Mouse (Mus musculus) embryonic facial prominence, embryonic 15.5 days (tissue): ENCODE results near the gene N4bp2l2. TPM values are rescaled to one million over a fixed set of nuclear protein-coding genes. Genes with fewer than 3 reads are reported as not detected.
"Not testable (repeated sequence)": the region's sequence is repeated elsewhere in the genome, so short reads cannot be mapped to it uniquely, and the experiment has no call there.

Source experiments
- ATAC-seq: fragments of 200-750 bp; cut with Nextera tagmentation; 2 replicates; pipeline ENCODE4 v1.8.0; 2017; ENCODE audit warnings: low read depth, moderate TSS enrichment; ENCODE audit not compliant: insufficient number of reproducible peaks, low FRiP score, low TSS enrichment
- H3K27ac ChIP-seq: fragments of 300-500 bp; sonication (generic); replicated peaks from 2 replicates; pipeline ENCODE4 v1.5.1; 2015; ENCODE audit warnings: mild to moderate bottlenecking, inconsistent platforms
- H3K27me3 ChIP-seq: fragments of 300-500 bp; sonication (generic); 2 replicates; pipeline ENCODE4 v1.6.1; 2015; ENCODE audit warnings: inconsistent platforms
- H3K36me3 ChIP-seq: fragments of 300-500 bp; sonication (generic); 2 replicates; pipeline ENCODE4 v1.6.1; 2015; ENCODE audit warnings: mild to moderate bottlenecking, inconsistent platforms
- H3K4me1 ChIP-seq: fragments of 300-500 bp; sonication (generic); 2 replicates; pipeline ENCODE4 v1.6.1; 2015; ENCODE audit warnings: inconsistent platforms
- H3K4me2 ChIP-seq: fragments of 300-500 bp; sonication (generic); replicated peaks from 2 replicates; pipeline ENCODE4 v1.6.1; 2015; ENCODE audit warnings: mild to moderate bottlenecking, inconsistent platforms
- H3K4me3 ChIP-seq: fragments of 300-500 bp; sonication (generic); replicated peaks from 2 replicates; pipeline ENCODE4 v1.5.1; 2015; ENCODE audit warnings: mild to moderate bottlenecking, inconsistent platforms
- H3K9ac ChIP-seq: fragments of 300-500 bp; sonication (generic); 2 replicates; pipeline ENCODE4 v1.6.1; 2015; ENCODE audit warnings: inconsistent platforms
- H3K9me3 ChIP-seq: fragments of 300-500 bp; sonication (generic); replicated peaks from 2 replicates; pipeline ENCODE4 v1.6.1; 2016; ENCODE audit warnings: inconsistent platforms
- WGBS: fragments of 180-500 bp; shearing (Covaris S2); methylation state at CpG from one replicate; pipeline ENCODE4 v1.1.7; 2015; 5-methylcytosine and 5-hydroxymethylcytosine counted together
- polyA plus RNA-seq: library from polyadenylated mRNA; unstranded; fragments of >200 nt; fragmentation: Nextera tagmentation; extraction: Ambion mirVana; gene quantifications from 2 replicates; pipeline ENCODE4 v1.2.1, GENCODE M21; 2015

Gene N4bp2l2
- polyA plus RNA-seq, 1 experiment from 2014 or later: 41.4 TPM

DNA sequence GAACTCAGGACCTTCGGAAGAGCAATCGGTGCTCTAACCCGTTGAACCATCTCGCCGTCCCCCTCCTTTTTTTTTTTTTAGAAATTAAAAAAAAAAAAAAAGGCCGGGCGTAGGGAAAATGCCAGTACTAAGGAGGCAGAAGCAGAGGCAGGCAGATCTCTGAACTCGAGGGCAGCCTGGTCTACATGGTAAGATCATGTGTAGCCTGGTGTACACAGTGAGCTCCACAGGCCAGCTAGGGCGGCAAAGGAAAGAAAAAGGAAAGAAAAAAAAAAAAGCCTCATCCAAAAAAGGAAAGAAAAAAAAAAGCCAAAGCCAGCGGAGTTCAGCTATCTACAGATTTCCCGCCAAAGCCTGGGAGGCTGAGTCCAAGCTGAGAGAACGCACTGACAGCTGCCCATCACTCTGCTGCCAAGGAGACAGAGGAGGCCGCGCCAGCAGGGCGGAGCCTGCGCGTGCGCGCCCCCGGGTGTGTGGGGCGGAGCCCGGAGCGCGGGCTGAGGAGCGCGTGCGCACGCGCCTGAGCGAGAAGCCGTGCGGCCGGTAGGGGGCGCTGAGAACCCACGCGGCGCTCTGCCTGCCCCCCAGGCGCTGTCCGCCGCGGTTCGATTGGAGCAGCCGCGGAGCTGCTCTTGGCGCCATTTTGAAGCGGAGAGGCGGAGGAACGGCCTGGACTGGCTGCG is 7.3 kb upstream of the N4bp2l2 start, which contains the start of gene Pds5b:
Gene Pds5b, plus strand, starts transcription at position 587 of the 683 bp plus-strand sequence.
- Histone ChIP-seq H3K4me2 (peak within 1 kb of the TSS; percentile 58), H3K27me3 (no peaks in the 10 kb centered on the region), H3K4me1 (peaks cover 5% of the 10 kb centered on the region), H3K4me3 (peak within 1 kb of the TSS; percentile 89), H3K9me3 (no peaks in the 10 kb centered on the region), H3K36me3 (no peaks in the 10 kb centered on the region), H3K27ac (peak within 1 kb of the TSS; percentile 95), H3K9ac (peak within 1 kb of the TSS; percentile 88)
- 14% methylated on average over 47 of the region's 49 CpGs for WGBS
- peak; percentile 96 for ATAC-seq

DNA sequence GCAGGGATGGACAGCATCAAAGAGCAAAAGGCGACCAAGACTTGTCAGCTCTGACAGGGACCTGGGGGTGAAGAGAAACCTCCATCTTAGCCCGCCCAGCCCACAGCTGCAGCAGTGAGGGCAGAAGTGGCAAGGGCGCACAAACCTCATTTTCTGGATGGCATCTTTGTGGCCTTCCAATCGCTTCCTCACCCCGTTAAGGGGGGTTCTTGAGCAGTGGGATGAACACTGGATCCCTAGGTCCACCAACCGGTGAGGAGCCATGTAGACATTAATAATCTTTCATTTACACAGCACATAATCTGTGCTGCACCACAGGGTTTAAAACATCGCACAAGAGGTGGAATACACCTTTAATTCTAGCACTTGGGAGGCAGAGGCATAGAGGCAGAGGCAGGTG is 6.4 kb upstream of the N4bp2l2 start:
- Histone ChIP-seq H3K4me2 (no peak overlapping the region), H3K9me3 (no peaks in the 10 kb centered on the region), H3K27me3 (no peaks in the 10 kb centered on the region), H3K4me1 (peaks cover 5% of the 10 kb centered on the region), H3K4me3 (no peak overlapping the region), H3K9ac (no peak overlapping the region), H3K27ac (no peak overlapping the region), H3K36me3 (no peaks in the 10 kb centered on the region)
- WGBS: 90% methylated on average over 7 of the region's 7 CpGs
- ATAC-seq: no peak

- Histone ChIP-seq H3K9me3 (no peaks in the 10 kb centered on the region), H3K9ac (no peak overlapping the region), H3K36me3 (no peaks in the 10 kb centered on the region), H3K27ac (no peak overlapping the region), H3K27me3 (no peaks in the 10 kb centered on the region), H3K4me1 (peaks cover 2% of the 10 kb centered on the region; the same call in 1 of the 2 replicates), H3K4me3 (no peak overlapping the region), H3K4me2 (no peak overlapping the region)
- ATAC-seq: no peak
- WGBS: 50% methylated on average over 4 of the region's 4 CpGs
These were observed 2.7 kb upstream of the N4bp2l2 start for GRCm38 (mm10) chr5:150668731-150669130.

DNA sequence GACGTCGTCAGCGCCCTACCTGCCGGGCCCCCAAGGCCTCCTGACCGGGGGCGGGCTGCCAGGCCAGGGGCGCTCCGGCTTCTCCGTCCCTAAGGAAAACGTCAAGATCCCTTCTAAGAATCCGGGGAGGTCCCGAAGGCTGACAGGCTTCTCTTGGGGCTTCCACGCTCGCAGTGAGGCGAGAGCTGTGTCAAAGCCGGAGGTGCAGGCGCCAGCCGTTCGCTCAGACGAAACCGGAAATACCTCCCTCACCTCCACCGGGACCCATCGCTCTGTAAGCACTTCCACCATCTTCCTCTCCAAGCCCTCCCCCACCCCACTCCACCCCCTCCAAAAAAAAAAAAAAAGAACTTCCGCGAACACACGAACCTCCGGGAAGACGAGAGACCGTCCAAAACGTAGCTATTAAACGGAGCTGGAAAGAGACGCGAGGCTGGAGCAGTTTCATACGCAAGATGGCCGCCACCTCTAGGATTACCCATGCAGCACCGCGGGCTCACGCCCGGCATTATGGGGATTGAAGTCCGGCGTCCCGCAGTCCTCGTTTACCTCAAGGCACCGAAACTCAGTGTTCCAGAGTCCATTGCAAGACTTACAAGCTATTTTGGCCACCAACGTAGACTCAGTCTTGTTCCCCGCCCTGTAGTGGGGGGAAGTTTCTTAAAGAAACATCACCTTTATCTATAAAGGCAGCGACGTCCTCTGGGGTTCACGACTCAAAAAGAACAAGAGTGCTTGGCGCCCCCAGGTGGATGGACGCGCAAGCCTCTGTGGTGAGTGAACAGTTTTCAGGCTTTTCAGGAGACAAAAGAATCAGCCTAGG is 640 bp downstream of the N4bp2l2 start:
- H3K9me3 ChIP-seq: no peaks in the 10 kb centered on the region
- peak overlapping the region; percentile 97 for H3K9ac ChIP-seq
- H3K4me1 ChIP-seq: peaks cover 8% of the 10 kb centered on the region; the same call in 1 of the 2 replicates
- peak overlapping the region; percentile 99 for H3K4me3 ChIP-seq
- H3K27ac ChIP-seq: peak overlapping the region; percentile 98
- H3K4me2 ChIP-seq: peak overlapping the region; percentile 58
- peak; percentile 99 for ATAC-seq
- H3K36me3 ChIP-seq: peaks cover 20% of the 10 kb centered on the region
- H3K27me3 ChIP-seq: no peaks in the 10 kb centered on the region
- under 1% methylated on average over 52 of the region's 52 CpGs for WGBS

DNA sequence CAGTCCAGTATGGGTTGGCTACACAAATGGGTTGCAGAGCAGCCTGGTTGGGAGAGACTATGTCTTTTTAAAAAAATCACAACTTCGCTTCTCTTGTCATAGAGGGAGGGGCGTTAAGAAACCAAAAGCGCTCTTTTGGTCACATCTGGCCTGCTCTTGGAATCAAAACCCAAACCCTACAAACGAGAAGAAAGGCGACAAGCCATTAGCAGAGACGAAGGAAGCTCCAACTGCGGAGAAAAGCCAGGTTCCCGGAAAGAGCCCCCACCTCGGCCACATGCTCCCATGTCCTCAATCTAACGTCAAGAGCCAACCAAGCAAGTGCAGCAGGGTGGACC is 1.2 kb downstream of the N4bp2l2 start:
- peaks cover 20% of the 10 kb centered on the region for H3K36me3 ChIP-seq
- under 1% methylated on average over 10 of the region's 10 CpGs for WGBS
- H3K4me1 ChIP-seq: peaks cover 8% of the 10 kb centered on the region; the same call in 1 of the 2 replicates
- H3K9ac ChIP-seq: peak overlapping the region; percentile 97
- peak overlapping the region; percentile 98 for H3K27ac ChIP-seq
- H3K27me3 ChIP-seq: no peaks in the 10 kb centered on the region
- peak overlapping the region; percentile 99 for H3K4me3 ChIP-seq
- H3K9me3 ChIP-seq: no peaks in the 10 kb centered on the region
- peak; percentile 40; the same call in 1 of the 2 replicates for ATAC-seq
- peak overlapping the region; percentile 58 for H3K4me2 ChIP-seq

- H3K4me3 ChIP-seq, H3K27me3 ChIP-seq, H3K27ac ChIP-seq, ATAC-seq, H3K9ac ChIP-seq, H3K9me3 ChIP-seq, H3K4me1 ChIP-seq, H3K4me2 ChIP-seq: not testable (repeated sequence)
- peaks cover 23% of the 10 kb centered on the region for H3K36me3 ChIP-seq
- 89% methylated on average over 7 of the region's 7 CpGs for WGBS
These were observed 2.1 kb downstream of the N4bp2l2 start for GRCm38 (mm10) chr5:150663926-150664325.

GRCm38 (mm10) chr5:150660296-150660695 is 5.7 kb downstream of the N4bp2l2 start:
- H3K9me3 ChIP-seq, H3K27ac ChIP-seq, H3K9ac ChIP-seq, H3K27me3 ChIP-seq, H3K4me1 ChIP-seq, ATAC-seq, H3K4me2 ChIP-seq, H3K4me3 ChIP-seq: not testable (repeated sequence)
- peaks cover 23% of the 10 kb centered on the region for H3K36me3 ChIP-seq
- 92% methylated on average over 3 of the region's 3 CpGs for WGBS

DNA sequence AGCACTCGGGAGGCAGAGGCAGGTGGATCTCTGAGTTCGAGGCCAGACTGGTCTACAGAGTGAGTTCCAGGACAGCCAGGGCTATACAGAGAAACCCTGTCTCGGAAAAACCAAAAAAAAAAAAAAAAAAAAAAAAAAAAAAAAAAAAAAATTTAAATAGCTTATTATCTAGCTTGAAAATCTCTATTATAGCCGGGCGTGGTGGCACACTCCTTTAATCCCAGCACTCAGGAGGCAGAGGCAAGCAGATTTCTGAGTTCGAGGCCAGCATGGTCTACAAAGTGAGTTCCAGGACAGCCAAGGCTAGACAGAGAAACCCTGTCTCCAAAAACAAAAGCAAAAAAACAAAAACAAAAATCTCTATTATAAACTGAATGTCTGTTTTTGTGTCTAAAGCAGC is 6.6 kb downstream of the N4bp2l2 start:
- not testable (repeated sequence) for ATAC-seq, H3K9ac ChIP-seq

DNA sequence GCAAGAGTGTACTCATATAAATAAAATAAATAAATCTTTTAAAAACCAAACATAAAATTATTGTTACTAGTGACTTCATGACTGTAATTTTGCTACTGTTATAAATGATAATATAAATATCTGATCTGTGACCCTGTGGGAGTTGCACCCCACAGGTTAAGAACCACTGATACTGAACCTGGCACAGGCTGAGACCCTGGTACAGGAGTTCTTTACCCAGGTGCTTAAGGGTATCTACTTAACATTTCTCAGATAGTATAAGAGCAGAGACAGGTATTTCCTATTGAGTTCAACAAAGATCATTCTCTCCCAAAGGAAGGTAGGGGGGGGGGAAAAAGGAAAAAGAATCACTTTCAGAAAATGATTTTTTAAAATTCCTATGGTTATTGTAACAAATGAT is 11.4 kb downstream of the N4bp2l2 start:
- no peaks in the 10 kb centered on the region for H3K4me1 ChIP-seq
- no peak overlapping the region for H3K27ac ChIP-seq
- no peak overlapping the region for H3K4me3 ChIP-seq
- H3K4me2 ChIP-seq: no peak overlapping the region
- H3K36me3 ChIP-seq: peaks cover 10% of the 10 kb centered on the region; the same call in 1 of the 2 replicates
- H3K27me3 ChIP-seq: no peaks in the 10 kb centered on the region
- no peak overlapping the region for H3K9ac ChIP-seq
- H3K9me3 ChIP-seq: no peaks in the 10 kb centered on the region
- no peak for ATAC-seq

More for the DNA sequence above, 6.6 kb downstream of the N4bp2l2 start:
- not testable (repeated sequence) for H3K4me2 ChIP-seq, H3K9me3 ChIP-seq, H3K27ac ChIP-seq, H3K27me3 ChIP-seq, H3K4me1 ChIP-seq, H3K4me3 ChIP-seq
- peaks cover 25% of the 10 kb centered on the region for H3K36me3 ChIP-seq
- 91% methylated on average over 6 of the region's 6 CpGs for WGBS

DNA sequence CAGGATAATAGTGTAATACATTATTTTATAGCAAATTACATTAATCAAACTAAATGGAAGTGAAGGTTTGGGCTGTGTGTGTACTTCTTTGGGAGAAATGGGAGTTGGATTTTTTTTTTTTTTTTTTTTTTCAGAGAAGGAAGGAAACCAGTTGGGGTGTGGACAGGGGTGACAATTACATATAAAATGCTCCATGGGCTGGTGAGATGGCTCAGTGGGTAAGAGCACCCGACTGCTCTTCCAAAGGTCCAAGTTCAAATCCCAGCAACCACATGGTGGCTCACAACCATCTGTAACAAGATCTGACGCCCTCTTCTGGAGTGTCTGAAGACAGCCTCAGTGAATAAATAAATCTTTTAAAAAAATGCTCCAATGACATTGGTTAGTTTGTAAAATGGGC is 13.4 kb downstream of the N4bp2l2 start:
- Histone ChIP-seq H3K9ac (no peak overlapping the region), H3K4me2 (no peak overlapping the region), H3K4me3 (no peak overlapping the region), H3K4me1 (no peaks in the 10 kb centered on the region), H3K36me3 (peaks cover 24% of the 10 kb centered on the region), H3K27me3 (no peaks in the 10 kb centered on the region), H3K27ac (no peak overlapping the region), H3K9me3 (no peaks in the 10 kb centered on the region)
- WGBS: 85% methylated on average over 2 of the region's 2 CpGs
- no peak for ATAC-seq

- H3K36me3 ChIP-seq: peaks cover 48% of the 10 kb centered on the region
- no peaks in the 10 kb centered on the region for H3K27me3 ChIP-seq
- ATAC-seq: no peak
- no peak overlapping the region for H3K27ac ChIP-seq
- no peaks in the 10 kb centered on the region for H3K4me1 ChIP-seq
- H3K9ac ChIP-seq: no peak overlapping the region
- H3K4me3 ChIP-seq: no peak overlapping the region
- no peak overlapping the region for H3K4me2 ChIP-seq
- WGBS: 84% methylated on average over 4 of the region's 4 CpGs
- H3K9me3 ChIP-seq: no peaks in the 10 kb centered on the region
These were observed 21.1 kb downstream of the N4bp2l2 start for GRCm38 (mm10) chr5:150644926-150645325.
